Mouse (Mus musculus) CH12.LX (cell line): ENCODE data around the gene Actr1b.

Source experiments
- E2F4 ChIP-seq: IDR thresholded peaks from 2 replicates; pipeline ENCODE4 v1.6.1; 2011; ENCODE audit warnings: low read depth, low read length, improper control_type of control experiment; ENCODE audit not compliant: insufficient replicate concordance
- GABPA ChIP-seq: IDR thresholded peaks from 2 replicates; pipeline ENCODE4 v1.6.1; 2012; ENCODE audit warnings: low read depth, low read length, improper control_type of control experiment, inconsistent platforms; ENCODE audit not compliant: insufficient replicate concordance
- MXI1 ChIP-seq: IDR thresholded peaks from 2 replicates; pipeline ENCODE4 v1.6.1; 2011; ENCODE audit warnings: mild to moderate bottlenecking, low read depth, low read length, improper control_type of control experiment
- ZKSCAN1 ChIP-seq: IDR thresholded peaks from 2 replicates; pipeline ENCODE4 v1.6.1; 2012; ENCODE audit warnings: low read depth, inconsistent platforms, low read length, improper control_type of control experiment, borderline replicate concordance
- ZMIZ1 ChIP-seq: IDR thresholded peaks from 2 replicates; pipeline ENCODE4 v1.6.1; 2012; ENCODE audit warnings: low read depth, mild to moderate bottlenecking, inconsistent platforms, low read length, improper control_type of control experiment

DNA sequence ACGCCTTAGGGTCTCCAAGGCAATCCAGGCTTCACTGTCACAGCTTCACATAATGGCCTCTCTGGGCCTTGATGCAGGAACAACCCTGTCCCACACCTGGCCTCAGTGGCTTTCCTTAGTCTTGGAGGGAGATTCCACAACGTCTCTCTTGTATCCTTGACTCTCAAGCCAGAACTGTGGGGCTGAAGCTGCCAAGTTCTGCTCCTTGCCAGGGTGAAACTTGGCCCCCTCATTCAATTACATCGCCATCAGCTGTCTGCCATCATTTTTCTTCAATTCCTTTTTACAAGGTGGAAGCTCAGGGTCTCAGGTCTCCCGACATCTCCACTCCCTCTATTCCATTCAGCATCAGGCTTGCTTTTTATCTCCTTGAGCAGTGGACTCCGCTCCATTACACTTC, 59.2 kb downstream of the Actr1b start:
- no peak for TF ChIP-seq MXI1
- TF ChIP-seq ZKSCAN1: no peak
- no peak for TF ChIP-seq ZMIZ1
- no peak for TF ChIP-seq E2F4
- no peak for TF ChIP-seq GABPA
